Mouse (Mus musculus) forebrain, postnatal 0 days (tissue): ENCODE measurements at regions not wholly inside any gene's neighbourhood (a gene's known extent, or its start where the extent isn't known, plus 50 kb on each side); places are given as distances from the start of the nearest gene placed in this dataset.

Experiments used
- ATAC-seq: fragments of 200-750 bp; cut with Nextera tagmentation; 2 replicates; pipeline ENCODE4 v1.8.0; 2017; ENCODE audit warnings: mild to moderate bottlenecking, moderate library complexity
- DNase-seq: peaks from one replicate; pipeline ENCODE4 v3.0.0-alpha.2; 2015
- H3K27ac ChIP-seq: fragments of 300-500 bp; sonication (generic); 2 replicates; pipeline ENCODE4 v1.5.1; 2014; ENCODE audit warnings: low read depth, mild to moderate bottlenecking, antibody characterized with exemption, low read length, moderate library complexity, mixed read lengths
- H3K27me3 ChIP-seq: fragments of 300-500 bp; sonication (generic); 2 replicates; pipeline ENCODE4 v1.6.1; 2014; ENCODE audit warnings: mild to moderate bottlenecking, low read length, mixed read lengths; ENCODE audit not compliant: insufficient read depth
- H3K36me3 ChIP-seq: fragments of 300-500 bp; sonication (generic); 2 replicates; pipeline ENCODE4 v1.6.1; 2014; ENCODE audit warnings: mild to moderate bottlenecking, moderate library complexity; ENCODE audit not compliant: insufficient read depth
- H3K4me1 ChIP-seq: fragments of 300-500 bp; sonication (generic); 2 replicates; pipeline ENCODE4 v1.6.1; 2014; ENCODE audit warnings: antibody characterized with exemption; ENCODE audit not compliant: insufficient read depth
- H3K4me2 ChIP-seq: fragments of 300-500 bp; sonication (generic); 2 replicates; pipeline ENCODE4 v1.6.1; 2014; ENCODE audit warnings: low read depth, mild to moderate bottlenecking, moderate library complexity
- H3K4me3 ChIP-seq: fragments of 300-500 bp; sonication (generic); 2 replicates; pipeline ENCODE4 v1.5.1; 2014; ENCODE audit warnings: low read depth, low read length, mixed read lengths
- H3K9ac ChIP-seq: fragments of 300-500 bp; sonication (generic); 2 replicates; pipeline ENCODE4 v1.6.1; 2014; ENCODE audit warnings: mild to moderate bottlenecking
- H3K9me3 ChIP-seq: fragments of 300-500 bp; sonication (generic); 2 replicates; pipeline ENCODE4 v1.6.1; 2016; ENCODE audit warnings: low read length
- CTCF ChIP-seq: sonication (generic); IDR thresholded peaks from 2 replicates; pipeline ENCODE4 v1.5.1; 2016; ENCODE audit warnings: antibody characterized with exemption, control low read depth, low read depth
- WGBS: fragments of 180-500 bp; shearing (Covaris S2); extraction: QIAGEN DNeasy Blood & Tissue Kit; methylation state at CpG from one replicate; pipeline ENCODE4 v1.1.7; 2014; 5-methylcytosine and 5-hydroxymethylcytosine counted together

DNA sequence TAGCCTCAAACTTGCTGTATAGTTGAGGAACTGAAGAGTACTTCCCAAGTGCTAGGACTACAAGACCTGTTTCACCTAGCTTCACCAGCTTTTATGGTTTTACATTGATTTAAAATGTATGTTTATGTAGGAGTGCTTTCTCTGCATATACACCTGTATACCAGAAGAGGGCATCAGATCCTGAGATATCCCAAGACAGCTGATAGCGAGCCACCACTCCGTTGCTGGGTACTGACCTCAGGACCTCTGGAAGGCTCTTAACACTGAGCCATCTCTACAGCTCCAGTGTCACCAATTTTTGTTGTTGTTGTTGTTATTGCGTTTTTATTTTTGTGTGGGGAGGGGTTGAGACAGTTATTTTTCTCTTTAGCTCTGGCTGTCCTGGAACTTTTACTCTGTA lies 55.9 kb upstream of the Ddx3x start:
- DNase-seq (peak; percentile 24), ATAC-seq (0 out of 2 replicates have a peak, but pooled peaks have one; percentile 43)
- Histone ChIP-seq H3K27ac (no peak overlapping the region), H3K9me3 (no peaks in the 10 kb centered on the region), H3K36me3 (no peaks in the 10 kb centered on the region), H3K27me3 (no peaks in the 10 kb centered on the region), H3K4me3 (no peak overlapping the region), H3K4me2 (no peak overlapping the region), H3K9ac (no peak overlapping the region), H3K4me1 (no peaks in the 10 kb centered on the region)
- 6% methylated on average over 3 of the region's 3 CpGs for WGBS
- peak; percentile 63 for TF ChIP-seq CTCF

GRCm38 (mm10) chrX:13226429-13226828 lies 54.3 kb upstream of the Ddx3x start:
- TF ChIP-seq CTCF = no peak
- Histone ChIP-seq H3K9ac (no peak overlapping the region), H3K9me3 (no peaks in the 10 kb centered on the region), H3K27me3 (no peaks in the 10 kb centered on the region), H3K27ac (no peak overlapping the region), H3K4me3 (no peak overlapping the region), H3K36me3 (no peaks in the 10 kb centered on the region), H3K4me2 (no peak overlapping the region), H3K4me1 (no peaks in the 10 kb centered on the region)
- ATAC-seq (no peak), DNase-seq (no peak)
- 70% methylated on average over 3 of the region's 3 CpGs for WGBS

GRCm38 (mm10) chrX:13229891-13230614 lies 50.7 kb upstream of the Ddx3x start:
- Histone ChIP-seq H3K4me2 (peak overlapping the region; percentile 45), H3K9me3 (no peaks in the 10 kb centered on the region), H3K9ac (peak overlapping the region; percentile 51), H3K27me3 (no peaks in the 10 kb centered on the region), H3K4me3 (peak overlapping the region; percentile 38), H3K4me1 (no peaks in the 10 kb centered on the region), H3K27ac (peak overlapping the region; percentile 87), H3K36me3 (no peaks in the 10 kb centered on the region)
- DNase-seq (peak; percentile 50), ATAC-seq (peak; percentile 64)
- WGBS = 29% methylated on average over 8 of the region's 8 CpGs
- TF ChIP-seq CTCF = peak; percentile 66

DNA sequence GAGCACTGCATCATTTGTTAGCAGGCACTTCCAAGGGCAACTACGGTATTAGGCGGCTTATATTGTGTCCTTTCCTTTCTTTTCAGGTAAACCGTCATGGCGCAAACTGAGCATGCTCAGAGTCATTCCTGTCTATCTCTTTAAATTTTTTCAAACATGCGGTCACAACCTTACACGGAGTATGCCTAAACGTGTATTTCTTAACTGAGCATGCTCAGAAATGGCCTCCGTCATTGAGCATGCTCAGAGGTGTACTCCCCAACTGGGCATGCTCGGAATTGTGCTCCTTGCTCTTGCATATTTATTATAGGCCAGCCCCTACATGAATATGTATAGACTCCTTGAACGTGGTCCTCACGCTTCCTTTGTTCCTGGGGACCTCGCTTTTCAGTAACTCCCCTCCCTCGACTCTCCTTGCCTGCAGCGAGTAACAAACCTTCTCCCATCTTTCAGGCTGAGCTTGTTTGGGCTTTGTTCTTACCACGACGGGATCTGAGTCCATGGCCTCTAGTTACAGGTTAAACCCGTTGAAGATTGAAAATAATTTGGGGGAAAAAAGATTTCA lies 50.1 kb upstream of the Ddx3x start:
- peak overlapping the region; percentile 52 for H3K9ac ChIP-seq
- 14% methylated on average over 17 of the region's 17 CpGs for WGBS

More for the DNA sequence above, 50.1 kb upstream of the Ddx3x start:
- Histone ChIP-seq H3K9me3 (no peaks in the 10 kb centered on the region), H3K4me2 (peak overlapping the region; percentile 45), H3K4me1 (no peaks in the 10 kb centered on the region), H3K27me3 (no peaks in the 10 kb centered on the region), H3K36me3 (no peaks in the 10 kb centered on the region), H3K27ac (peak overlapping the region; percentile 90), H3K4me3 (peak overlapping the region; percentile 38)
- DNase-seq (peak; percentile 94), ATAC-seq (peak; percentile 98)
- TF ChIP-seq CTCF = no peak; the same call in 1 of the 2 replicates
